ENCODE assay signal across 23 mouse cellular contexts in the genomic region with DNA sequence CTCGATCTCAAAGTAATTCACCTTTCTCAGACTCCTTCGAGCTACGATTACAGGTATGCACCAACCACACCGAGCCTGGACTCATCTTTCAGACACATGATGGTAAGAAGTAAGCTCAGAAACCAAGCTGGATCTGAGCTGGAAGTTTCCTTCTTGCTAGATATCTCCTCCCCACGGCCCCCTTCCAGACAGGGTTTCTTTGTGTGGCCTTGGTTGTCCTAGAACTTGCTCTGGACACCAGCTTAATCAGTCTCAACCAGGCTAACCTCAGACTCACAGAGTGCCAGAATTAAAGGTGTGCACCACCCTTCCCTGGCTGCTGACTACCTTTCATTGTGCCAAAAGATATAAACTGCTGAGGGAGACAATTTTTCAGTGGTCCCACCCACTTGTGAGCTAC.
"Had no signal": no experiment of that assay in that cellular context is flagged by ENCODE, and none has a peak within 500 bp of the region (broad histone marks: within the 10 kb centered on the region; RNA-seq: fewer than 3 reads in every experiment).

No protein-coding gene starts in this region.

- H3K36me3 ChIP-seq: lung, embryonic 15.5 days; midbrain, embryonic 10.5 days; midbrain, embryonic 12.5 days; neural tube, embryonic 13.5 days; neural tube, embryonic 15.5 days had no signal

- H3K27ac ChIP-seq: lung, embryonic 15.5 days; macrophage; midbrain, embryonic 10.5 days; midbrain, embryonic 12.5 days; neural tube, embryonic 13.5 days; neural tube, embryonic 15.5 days had no signal

- DNase-seq: liver, postnatal 0 days; lung, adult 2 months; lung, postnatal 14 days; lung, postnatal 36 days; midbrain, embryonic 14.5 days; retina, postnatal 1 day; right cerebral cortex, adult 18-20 months; right cerebral cortex, postnatal 25 days; right cerebral cortex, postnatal 4 days; spleen, adult 18-20 months; thymus, adult 2 months; thymus, postnatal 25 days; thymus, postnatal 4 days had no signal

- H3K27me3 ChIP-seq: lung, embryonic 15.5 days; megakaryocyte, embryonic 14.5 days; midbrain, embryonic 12.5 days; neural tube, embryonic 13.5 days; neural tube, embryonic 15.5 days had no signal

- H3K4me3 ChIP-seq: lung, embryonic 15.5 days; megakaryocyte, embryonic 14.5 days; midbrain, embryonic 10.5 days; midbrain, embryonic 12.5 days; myocyte; neural tube, embryonic 13.5 days had no signal

- H3K9ac ChIP-seq: liver, postnatal 0 days; lung, embryonic 15.5 days; midbrain, embryonic 12.5 days; neural tube, embryonic 13.5 days; neural tube, embryonic 15.5 days had no signal

- ATAC-seq: liver, postnatal 0 days; lung, postnatal 0 days; midbrain, embryonic 16.5 days had no signal

- H3K9me3 ChIP-seq: lung, embryonic 15.5 days; megakaryocyte, embryonic 14.5 days; midbrain, embryonic 10.5 days; midbrain, embryonic 12.5 days; neural tube, embryonic 13.5 days; neural tube, embryonic 15.5 days had no signal
